Mouse (Mus musculus) CH12.LX (cell line): Measurements from ENCODE around the gene Tns4. TPM values are rescaled to one million over a fixed set of nuclear protein-coding genes. Genes with fewer than 3 reads are reported as not detected.

Experiments used
- DNase-seq: peaks from one replicate; pipeline ENCODE4 v3.0.0-alpha.2; 2013; ENCODE audit errors: extremely low read depth
- H3K27ac ChIP-seq: 2 replicates; pipeline ENCODE4 v1.5.1; 2012; ENCODE audit warnings: low read depth, mild to moderate bottlenecking, control low read depth, moderate library complexity; ENCODE audit not compliant: insufficient read depth
- H3K27me3 ChIP-seq: replicated peaks from 2 replicates; pipeline ENCODE3; 2012; ENCODE audit warnings: inconsistent platforms
- H3K36me3 ChIP-seq, 2 experiments: replicated peaks in 1 of 2; 2 replicates each; pipeline versions ENCODE3 to v1.6.1; 2012; ENCODE audit warnings: inconsistent platforms in 1 of 2, low read length in 1 of 2, mild to moderate bottlenecking in 1 of 2, mixed read lengths in 1 of 2, moderate library complexity in 1 of 2; ENCODE audit not compliant: control insufficient read depth in 1 of 2, insufficient read depth in 1 of 2
- H3K4me1 ChIP-seq, 2 experiments: 2 replicates each; pipeline ENCODE4 v1.6.1; 2012; ENCODE audit warnings: inconsistent platforms in 1 of 2, moderate library complexity in 1 of 2; ENCODE audit not compliant: insufficient read depth in 2 of 2, control insufficient read depth in 1 of 2
- H3K4me2 ChIP-seq: 2 replicates; pipeline ENCODE4 v1.6.1; 2012; ENCODE audit warnings: low read depth, mild to moderate bottlenecking, control low read depth; ENCODE audit not compliant: poor library complexity, insufficient read depth, severe bottlenecking
- H3K4me3 ChIP-seq, 3 experiments: fragments of 150-350 bp in 1 of 3; sonication (generic) in 1 of 3; replicated peaks in 1 of 3; 2 replicates each; pipeline versions ENCODE3 to v1.5.1; 2011 to 2012; ENCODE audit warnings: low read depth in 2 of 3, low read length in 2 of 3, mild to moderate bottlenecking in 2 of 3, moderate library complexity in 2 of 3, control low read depth in 1 of 3, improper control_type of control experiment in 1 of 3, inconsistent platforms in 1 of 3, mixed read lengths in 1 of 3; ENCODE audit not compliant: poor library complexity in 1 of 3
- H3K79me2 ChIP-seq: replicated peaks from 2 replicates; pipeline ENCODE4 v1.6.1; 2012; ENCODE audit warnings: mild to moderate bottlenecking, moderate library complexity; ENCODE audit not compliant: control insufficient read depth, poor library complexity, insufficient read depth, severe bottlenecking; ENCODE audit errors: extremely low read depth
- H3K9ac ChIP-seq: 2 replicates; pipeline ENCODE4 v1.6.1; 2012; ENCODE audit warnings: low read depth, mild to moderate bottlenecking, control low read depth, moderate library complexity; ENCODE audit not compliant: insufficient read depth
- H3K9me3 ChIP-seq: replicated peaks from 2 replicates; pipeline ENCODE3; 2012; ENCODE audit warnings: low read length, inconsistent platforms, mixed read lengths
- CHD1 ChIP-seq: IDR thresholded peaks from 2 replicates; pipeline ENCODE4 v1.6.1; 2012; ENCODE audit warnings: low read depth, low read length, improper control_type of control experiment, inconsistent platforms
- GABPA ChIP-seq: IDR thresholded peaks from 2 replicates; pipeline ENCODE4 v1.6.1; 2012; ENCODE audit warnings: low read depth, low read length, improper control_type of control experiment, inconsistent platforms; ENCODE audit not compliant: insufficient replicate concordance
- JUN ChIP-seq: IDR thresholded peaks from 2 replicates; pipeline ENCODE4 v1.6.1; 2011; ENCODE audit warnings: low read depth, mild to moderate bottlenecking, low read length, improper control_type of control experiment, moderate library complexity; ENCODE audit not compliant: insufficient read depth
- MXI1 ChIP-seq: IDR thresholded peaks from 2 replicates; pipeline ENCODE4 v1.6.1; 2011; ENCODE audit warnings: mild to moderate bottlenecking, low read depth, low read length, improper control_type of control experiment
- POLR2AphosphoS2 ChIP-seq: IDR thresholded peaks from 2 replicates; pipeline ENCODE4 v1.6.1; 2011; ENCODE audit warnings: low read depth, low read length, improper control_type of control experiment
- SIN3A ChIP-seq: IDR thresholded peaks from 2 replicates; pipeline ENCODE4 v1.6.1; 2012; ENCODE audit warnings: low read length, improper control_type of control experiment, inconsistent platforms
- ZKSCAN1 ChIP-seq: IDR thresholded peaks from 2 replicates; pipeline ENCODE4 v1.6.1; 2012; ENCODE audit warnings: low read depth, inconsistent platforms, low read length, improper control_type of control experiment, borderline replicate concordance
- ZNF384 ChIP-seq: IDR thresholded peaks from 2 replicates; pipeline ENCODE4 v1.6.1; 2012; ENCODE audit warnings: low read depth, low read length, improper control_type of control experiment, inconsistent platforms
- dilution Hi-C: fragments of 300-500 bp; cut with MboI; formaldehyde crosslinking; loops from 2 replicates; pipeline ENCODE4 v1.14.3; 2020; ENCODE audit warnings: low sequenced_read_pairs; ENCODE audit not compliant: extremely low pct_unique_long_range_greater_than_20kb, extremely low pct_ligation_motif_present
- in situ Hi-C: fragments of 300-500 bp; cut with MboI; formaldehyde crosslinking; loops from 3 replicates; pipeline ENCODE4 v1.14.3; 2019; ENCODE audit warnings: low sequenced_read_pairs, low pct_ligation_motif_present, low pct_unique_long_range_greater_than_20kb, mixed read lengths
- polyA plus RNA-seq: library from polyadenylated mRNA; unstranded; fragments of >175 nt; gene quantifications from 2 replicates; pipeline ENCODE4 v1.2.1, GENCODE M21; 2012; ENCODE audit warnings: low read depth; ENCODE audit not compliant: insufficient read length
- total RNA-seq, 2 experiments: library from RNA; depleted of rRNA; stranded (reverse); fragments of 300-350 nt in 1 of 2; fragments of >200 nt in 1 of 2; gene quantifications; 2 replicates each; pipeline ENCODE4 v1.2.3; 2012 to 2014

Tns4 gene
- total and polyA plus RNA-seq, 3 experiments, result 0.04 to 0.11 TPM; not detected in 1

DNA sequence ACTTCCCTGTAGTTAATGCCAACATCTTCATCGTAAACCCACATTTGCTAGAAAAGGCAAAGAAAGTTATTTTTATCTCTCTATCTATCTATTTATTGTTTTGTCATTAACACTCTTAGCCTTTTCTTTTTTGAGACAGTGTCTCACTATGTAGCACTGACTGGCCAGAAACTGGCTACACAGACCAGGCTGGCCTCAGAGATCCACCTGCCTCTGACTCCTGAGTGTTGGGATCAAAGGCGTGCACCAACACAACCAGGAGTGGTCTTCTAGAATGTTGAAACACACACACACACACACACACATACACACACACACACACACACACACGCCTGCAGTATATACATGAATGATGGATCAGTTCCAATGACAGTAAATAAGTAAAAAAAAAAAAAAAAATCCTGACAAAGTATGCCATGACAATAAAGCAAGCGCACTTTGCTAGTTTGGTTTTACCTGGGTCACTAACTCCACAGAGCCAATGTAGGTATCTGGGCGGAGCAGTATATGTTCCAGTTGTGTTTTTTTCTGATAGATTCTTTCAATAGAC, 66.6 kb downstream of the Tns4 start:
- H3K27ac ChIP-seq, result no peak overlapping the region
- DNase-seq, result no peak
- peaks cover 64% of the 10 kb centered on the region for H3K79me2 ChIP-seq
- H3K9ac ChIP-seq, result peak overlapping the region; percentile 86
- no peaks in the 10 kb centered on the region for H3K9me3 ChIP-seq
- peaks cover 33 to 50% of the 10 kb centered on the region in 2 experiments for H3K36me3 ChIP-seq
- peaks cover 4 to 49% of the 10 kb centered on the region in 2 experiments for H3K4me1 ChIP-seq
- in situ Hi-C loops (loop anchor here (5.0 kb wide), 1 partner anchor 105 kb away; no protein-coding TSS in a partner anchor), dilution Hi-C loops (no loop called here)
- peak overlapping the region; percentile 97 for H3K4me2 ChIP-seq
- no peaks in the 10 kb centered on the region for H3K27me3 ChIP-seq
- peak overlapping the region; percentile 71 to 98 (median 75) for H3K4me3 ChIP-seq
- peak; percentile 79 for TF ChIP-seq POLR2AphosphoS2
- peak; percentile 55; the same call in 1 of the 2 replicates for TF ChIP-seq SIN3A
- TF ChIP-seq GABPA, result no peak
- peak; percentile 68 for TF ChIP-seq CHD1
- TF ChIP-seq ZKSCAN1, result no peak
- peak; percentile 80 for TF ChIP-seq MXI1

DNA sequence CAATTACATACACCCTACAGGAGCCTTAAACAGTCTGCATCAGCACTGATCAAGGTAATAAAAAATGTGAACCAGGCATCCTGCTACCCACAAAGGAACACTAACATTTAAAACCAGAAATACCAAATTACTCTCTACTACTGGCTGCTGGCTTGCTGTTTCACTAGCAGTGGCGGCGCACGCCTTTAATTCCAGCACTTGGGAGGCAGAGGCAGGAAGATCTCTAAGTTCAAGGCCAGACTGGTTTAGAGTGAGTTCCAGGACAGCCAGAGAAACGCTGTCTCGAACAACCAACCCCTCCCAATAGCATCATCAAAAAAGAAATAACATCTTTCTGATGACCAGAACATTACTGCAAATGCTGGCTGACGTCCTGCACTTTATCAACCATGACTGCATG, 69.3 kb downstream of the Tns4 start:
- in situ Hi-C loops, result loop anchor here (5.0 kb wide), 1 partner anchor 103 kb away; no protein-coding TSS in a partner anchor
- TF ChIP-seq ZNF384, result no peak
- TF ChIP-seq JUN, result no peak
- Histone ChIP-seq H3K4me2 (no peak overlapping the region), H3K36me3 (peaks cover 51 to 75% of the 10 kb centered on the region in 2 experiments), H3K27me3 (no peaks in the 10 kb centered on the region), H3K9me3 (no peaks in the 10 kb centered on the region), H3K4me3 (no peak overlapping the region), H3K27ac (no peak overlapping the region), H3K4me1 (peaks cover 4 to 42% of the 10 kb centered on the region in 2 experiments), H3K79me2 (peaks cover 72% of the 10 kb centered on the region), H3K9ac (no peak overlapping the region)
- DNase-seq, result no peak
- dilution Hi-C loops, result no loop called here

Other genes with a start within 250 kb of the Tns4 start
- gene Wipf2, start 225.7 kb downstream of the Tns4 start, total RNA-seq (2012; rRNA removed), result 4.7 TPM in 2 replicates
- gene Wipf2, start 225.7 kb downstream of the Tns4 start, total RNA-seq (2014; rRNA removed), result 1.9 and 2.1 TPM in 2 replicates
- 7.7 and 9.7 TPM in 2 replicates for gene Wipf2, start 225.7 kb downstream of the Tns4 start, polyA plus RNA-seq
- 47.4 and 78.9 TPM in 2 replicates for gene Cdc6, start 181.5 kb downstream of the Tns4 start, total RNA-seq (2012; rRNA removed)
- gene Cdc6, start 181.5 kb downstream of the Tns4 start, total RNA-seq (2014; rRNA removed), result 93.7 and 99.3 TPM in 2 replicates
- gene Cdc6, start 181.5 kb downstream of the Tns4 start, polyA plus RNA-seq, result 81.3 and 91.9 TPM in 2 replicates
- gene Rara, start 161.5 kb downstream of the Tns4 start, total RNA-seq (2012; rRNA removed), result 11.1 and 12.1 TPM in 2 replicates
- gene Rara, start 161.5 kb downstream of the Tns4 start, total RNA-seq (2014; rRNA removed), result 2.7 and 4.5 TPM in 2 replicates
- 12.4 and 13.7 TPM in 2 replicates for gene Rara, start 161.5 kb downstream of the Tns4 start, polyA plus RNA-seq
- 0.47 and 0.50 TPM in 2 replicates for gene Gjd3, start 106.3 kb downstream of the Tns4 start, total RNA-seq (2012; rRNA removed)
- not detected in 2 replicates for gene Gjd3, start 106.3 kb downstream of the Tns4 start, total RNA-seq (2014; rRNA removed)
- gene Gjd3, start 106.3 kb downstream of the Tns4 start, polyA plus RNA-seq, result not detected in 2 replicates
- 400 and 420 TPM in 2 replicates for gene Top2a, start 65.1 kb downstream of the Tns4 start, total RNA-seq (2012; rRNA removed)
- gene Top2a, start 65.1 kb downstream of the Tns4 start, total RNA-seq (2014; rRNA removed), result 385 and 423 TPM in 2 replicates
- gene Top2a, start 65.1 kb downstream of the Tns4 start, polyA plus RNA-seq, result 422 and 444 TPM in 2 replicates
- 0.04 and 0.21 TPM in 2 replicates for gene Igfbp4, start 48.1 kb downstream of the Tns4 start, total RNA-seq (2012; rRNA removed)
- not detected in 2 replicates for gene Igfbp4, start 48.1 kb downstream of the Tns4 start, total RNA-seq (2014; rRNA removed)
- gene Igfbp4, start 48.1 kb downstream of the Tns4 start, polyA plus RNA-seq, result 0.16 and 0.20 TPM in 2 replicates
- gene Ccr7, start 65.8 kb upstream of the Tns4 start, total RNA-seq (2012; rRNA removed), result 170 and 241 TPM in 2 replicates
- gene Ccr7, start 65.8 kb upstream of the Tns4 start, total RNA-seq (2014; rRNA removed), result 178 and 203 TPM in 2 replicates
- gene Ccr7, start 65.8 kb upstream of the Tns4 start, polyA plus RNA-seq, result 306 and 316 TPM in 2 replicates
- gene Smarce1, start 141.7 kb upstream of the Tns4 start, total RNA-seq (2012; rRNA removed), result 246 and 257 TPM in 2 replicates
- gene Smarce1, start 141.7 kb upstream of the Tns4 start, total RNA-seq (2014; rRNA removed), result 149 and 184 TPM in 2 replicates
- 464 and 617 TPM in 2 replicates for gene Smarce1, start 141.7 kb upstream of the Tns4 start, polyA plus RNA-seq
- 15.4 and 22.0 TPM in 2 replicates for gene Krt222, start 154.8 kb upstream of the Tns4 start, total RNA-seq (2012; rRNA removed)
- 22.9 TPM in 2 replicates for gene Krt222, start 154.8 kb upstream of the Tns4 start, total RNA-seq (2014; rRNA removed)
- 24.4 and 29.3 TPM in 2 replicates for gene Krt222, start 154.8 kb upstream of the Tns4 start, polyA plus RNA-seq
- gene Krt24, start 196.0 kb upstream of the Tns4 start, total RNA-seq (2012; rRNA removed), result not detected in 2 replicates
- gene Krt24, start 196.0 kb upstream of the Tns4 start, total RNA-seq (2014; rRNA removed), result not detected in 2 replicates
- gene Krt24, start 196.0 kb upstream of the Tns4 start, polyA plus RNA-seq, result not detected in 2 replicates
- 0.42 and 1.0 TPM in 2 replicates for gene Krt25, start 233.6 kb upstream of the Tns4 start, total RNA-seq (2012; rRNA removed)
- 0.17 and 0.36 TPM in 2 replicates for gene Krt25, start 233.6 kb upstream of the Tns4 start, total RNA-seq (2014; rRNA removed)
- 0.69 and 0.75 TPM in 2 replicates for gene Krt25, start 233.6 kb upstream of the Tns4 start, polyA plus RNA-seq
- not detected in 2 replicates for gene Krt26, start 248.7 kb upstream of the Tns4 start, total RNA-seq (2012; rRNA removed)
- not detected in 2 replicates for gene Krt26, start 248.7 kb upstream of the Tns4 start, total RNA-seq (2014; rRNA removed)
- gene Krt26, start 248.7 kb upstream of the Tns4 start, polyA plus RNA-seq, result not detected in 2 replicates